Mouse (Mus musculus) gonadal fat pad, adult 2 months (tissue): Measurements from ENCODE around the gene Gm3055. TPM values are rescaled to one million over a fixed set of nuclear protein-coding genes. Genes with fewer than 3 reads are reported as not detected.
"Not testable (repeated sequence)": the region's sequence is repeated elsewhere in the genome, so short reads cannot be mapped to it uniquely, and the experiment has no call there.

Experiments used
- DNase-seq: peaks from one replicate; pipeline ENCODE4 v3.0.0-alpha.2; 2012; ENCODE audit warnings: low read depth
- polyA plus RNA-seq: library from polyadenylated mRNA; depleted of rRNA; stranded (reverse); fragments of >200 nt; gene quantifications from 2 replicates; pipeline ENCODE4 v1.2.3, GENCODE M21; 2012; rRNA removed

The Gm3055 gene
- 0.52 and 0.57 TPM in 2 replicates for polyA plus RNA-seq

DNA sequence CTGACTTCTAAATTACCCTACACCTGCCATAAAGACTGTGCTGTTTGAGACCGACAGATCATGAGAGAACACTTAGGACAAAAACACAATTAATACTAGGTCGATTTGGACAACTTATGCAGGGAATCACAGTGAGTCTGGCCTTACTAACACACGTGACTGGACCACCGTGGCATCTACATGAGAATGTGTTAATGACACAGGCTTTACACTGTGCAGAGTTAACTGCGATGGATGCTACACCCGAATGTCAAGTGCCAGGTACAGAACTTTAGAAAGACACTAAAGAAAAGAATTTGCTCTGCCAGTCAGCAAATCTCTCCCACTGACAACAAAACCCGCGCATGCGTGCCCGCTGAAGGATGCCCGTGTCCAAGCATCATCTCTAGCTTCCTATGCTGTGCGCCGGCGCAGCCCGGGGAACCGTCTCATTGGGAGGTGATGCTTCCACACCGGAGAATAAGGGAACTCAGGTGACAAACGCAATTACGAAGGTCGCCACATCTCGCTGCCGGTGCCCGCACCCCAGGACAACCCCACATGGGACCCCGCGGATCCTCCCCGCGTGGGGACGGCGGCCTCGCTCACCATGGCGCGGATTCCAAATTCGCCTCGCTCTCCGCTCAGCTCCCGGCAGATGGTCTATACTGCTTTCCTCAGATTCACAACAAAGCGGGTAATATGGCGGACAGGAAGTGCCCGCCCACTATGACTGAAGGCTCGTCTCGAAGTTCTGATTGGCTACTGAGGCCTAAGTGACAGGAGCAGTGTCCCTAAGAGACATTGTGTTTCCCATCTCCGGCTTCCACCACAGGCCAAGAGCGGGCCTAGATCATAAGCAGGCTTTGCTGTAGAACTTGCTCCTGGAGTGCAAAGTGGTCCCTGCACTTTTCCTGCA lies at the start of gene Gm3055:
Gene Gm3055 (minus strand): TSS at position 656 of the 898 bp plus-strand sequence.
- not testable (repeated sequence) for DNase-seq

- DNase-seq, result not testable (repeated sequence)
Measured at GRCm38 (mm10) chr10:81811899-81812298, 40.9 kb upstream of the Gm3055 start, which contains the start of gene Gm4767. Gm4767 (plus strand) TSS chr10:81812186.

DNA sequence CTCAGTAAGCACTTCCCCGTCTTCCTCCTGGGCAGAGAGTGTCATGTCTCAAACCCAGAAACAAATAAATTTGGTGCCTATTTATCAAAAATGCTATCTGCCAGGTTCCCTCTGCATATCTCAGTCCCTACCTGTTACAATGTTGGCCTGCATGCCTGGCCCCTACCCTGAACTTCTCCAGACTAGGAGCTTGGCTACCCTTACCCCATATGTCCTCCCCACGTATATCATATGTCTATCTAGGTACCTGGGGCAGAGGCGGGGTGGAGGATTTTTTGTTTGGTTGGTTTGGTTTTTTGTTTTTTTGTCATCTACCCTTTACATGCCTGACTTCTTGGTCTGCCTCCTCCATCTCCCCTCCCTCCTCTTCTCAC lies 430 bp upstream of the Gm3055 start:
- not testable (repeated sequence) for DNase-seq

DNA sequence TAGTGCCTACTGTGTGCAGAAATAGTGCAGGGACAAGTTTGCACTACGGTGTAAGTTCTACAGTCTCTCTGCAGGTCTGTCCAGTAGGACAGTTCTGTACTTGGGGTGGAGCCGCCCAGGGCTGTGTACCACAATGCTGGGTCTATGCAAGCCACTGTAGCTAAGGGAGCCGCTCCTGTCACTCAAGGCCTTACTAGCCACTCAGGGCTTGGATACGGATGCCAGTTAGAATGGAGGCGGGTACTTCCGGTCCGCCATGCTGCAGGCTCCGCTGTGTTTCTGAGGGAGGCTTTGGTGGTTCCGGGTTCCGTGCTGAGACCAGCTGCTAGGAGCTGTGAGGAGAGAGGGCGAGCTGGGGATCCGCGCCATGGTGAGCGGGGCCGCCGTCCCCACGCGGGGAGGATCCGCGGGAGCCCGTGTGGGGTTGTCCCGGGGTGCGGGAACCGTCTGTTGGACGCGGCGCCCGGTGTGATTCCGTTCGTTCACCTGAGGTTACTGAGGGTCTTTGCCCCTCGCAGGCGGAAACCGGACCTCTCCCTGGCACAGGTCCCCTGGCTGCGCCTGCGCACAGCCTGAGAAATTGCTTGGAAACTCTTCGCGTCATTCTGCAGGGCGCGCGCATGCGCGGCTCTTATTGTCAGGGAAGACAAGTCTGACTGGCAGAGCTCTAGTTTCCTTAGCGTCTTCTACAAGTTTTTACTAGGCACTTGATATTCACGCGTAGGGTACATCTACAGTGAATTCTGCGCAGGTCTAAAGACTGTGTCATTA lies 66.2 kb downstream of the Gm3055 start, which contains the start of gene Zfp433:
Gene Zfp433 (plus strand): TSS at position 295 of the 771 bp plus-strand sequence.
- not testable (repeated sequence) for DNase-seq

Other genes with a start within 250 kb of the Gm3055 start
- gene Gna15, start 246.9 kb downstream of the Gm3055 start, polyA plus RNA-seq, result 3.3 and 4.7 TPM in 2 replicates
- 202 and 223 TPM in 2 replicates for gene Gna11, start 226.0 kb downstream of the Gm3055 start, polyA plus RNA-seq
- gene Aes, start 211.7 kb downstream of the Gm3055 start, polyA plus RNA-seq, result 651 and 877 TPM in 2 replicates
- 75.0 and 107 TPM in 2 replicates for gene Tle2, start 196.6 kb downstream of the Gm3055 start, polyA plus RNA-seq
- gene Tle6, start 170.1 kb downstream of the Gm3055 start, polyA plus RNA-seq, result 14.2 and 31.0 TPM in 2 replicates
- 1.2 and 1.7 TPM in 2 replicates for gene BC025920, start 164.9 kb downstream of the Gm3055 start, polyA plus RNA-seq
- 27.7 and 28.5 TPM in 2 replicates for gene Sirt6, start 143.4 kb downstream of the Gm3055 start, polyA plus RNA-seq
- 38.6 and 40.5 TPM in 2 replicates for gene Ankrd24, start 142.6 kb downstream of the Gm3055 start, polyA plus RNA-seq
- gene Gm10778, start 122.1 kb downstream of the Gm3055 start, polyA plus RNA-seq, result 0.36 and 0.60 TPM in 2 replicates
- gene Zfp433, start 66.3 kb downstream of the Gm3055 start, polyA plus RNA-seq, result 0.76 and 1.2 TPM in 2 replicates
- 0.05 TPM in 1 of 2 replicates, not detected in the other for gene Gm4767, start 41.0 kb upstream of the Gm3055 start, polyA plus RNA-seq
- 0.84 and 0.93 TPM in 2 replicates for gene Gm32687, start 92.8 kb upstream of the Gm3055 start, polyA plus RNA-seq
- 0.16 and 0.23 TPM in 2 replicates for gene Zfp781, start 159.3 kb upstream of the Gm3055 start, polyA plus RNA-seq